Mouse (Mus musculus) brain, embryonic 14.5 days (tissue): ENCODE results near the gene Eif5a2. TPM values are rescaled to one million over a fixed set of nuclear protein-coding genes. Genes with fewer than 3 reads are reported as not detected.
"Not testable (repeated sequence)": the region's sequence is repeated elsewhere in the genome, so short reads cannot be mapped to it uniquely, and the experiment has no call there.

Source experiments
- DNase-seq: peaks from one replicate; pipeline ENCODE4 v3.0.0-alpha.2; 2011; ENCODE audit warnings: low read depth
- CTCF ChIP-seq: fragments of 200-500 bp; IDR thresholded peaks from 2 replicates; pipeline ENCODE4 v1.5.1; 2012; ENCODE audit warnings: inconsistent platforms, mild to moderate bottlenecking, moderate library complexity, borderline replicate concordance; ENCODE audit not compliant: insufficient read depth, insufficient read length; ENCODE audit errors: extremely low read depth
- POLR2A ChIP-seq: fragments of 200-500 bp; IDR thresholded peaks from 2 replicates; pipeline ENCODE4 v1.6.1; 2012; ENCODE audit warnings: mild to moderate bottlenecking, inconsistent platforms, borderline replicate concordance; ENCODE audit not compliant: poor library complexity, insufficient read depth, insufficient read length, severe bottlenecking; ENCODE audit errors: extremely low read depth
- polyA plus RNA-seq: library from polyadenylated mRNA; depleted of rRNA; stranded (reverse); fragments of >200 nt; gene quantifications from 2 replicates; pipeline ENCODE4 v1.2.3, GENCODE M21; 2012

Eif5a2 gene
- polyA plus RNA-seq, 1 experiment, result 9.0 TPM

DNA sequence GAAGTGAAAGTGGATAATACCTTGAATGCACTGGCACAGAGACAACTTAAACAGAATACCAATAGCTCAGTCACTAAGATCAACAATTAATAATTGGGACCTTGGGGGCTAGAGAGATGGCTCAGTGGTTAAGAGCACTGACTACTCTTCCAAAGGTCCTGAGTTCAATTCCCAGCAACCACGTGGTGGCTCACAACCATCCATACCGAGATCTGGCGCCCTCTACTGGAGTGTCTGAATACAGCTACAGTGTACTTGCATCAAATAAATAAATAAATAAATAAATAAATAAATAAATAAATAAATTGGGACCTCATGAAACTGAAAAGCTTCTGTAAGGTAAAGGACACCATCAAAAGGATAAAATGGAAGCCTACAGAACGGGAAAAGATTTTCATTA, 8.2 kb upstream of the Eif5a2 start:
- not testable (repeated sequence) for DNase-seq
- peak; percentile 6; the same call in 1 of the 2 replicates for TF ChIP-seq CTCF

GRCm38 (mm10) chr3:28775361-28775760, 5.7 kb upstream of the Eif5a2 start:
- no peak for DNase-seq
- TF ChIP-seq POLR2A, result no peak
- no peak for TF ChIP-seq CTCF

DNA sequence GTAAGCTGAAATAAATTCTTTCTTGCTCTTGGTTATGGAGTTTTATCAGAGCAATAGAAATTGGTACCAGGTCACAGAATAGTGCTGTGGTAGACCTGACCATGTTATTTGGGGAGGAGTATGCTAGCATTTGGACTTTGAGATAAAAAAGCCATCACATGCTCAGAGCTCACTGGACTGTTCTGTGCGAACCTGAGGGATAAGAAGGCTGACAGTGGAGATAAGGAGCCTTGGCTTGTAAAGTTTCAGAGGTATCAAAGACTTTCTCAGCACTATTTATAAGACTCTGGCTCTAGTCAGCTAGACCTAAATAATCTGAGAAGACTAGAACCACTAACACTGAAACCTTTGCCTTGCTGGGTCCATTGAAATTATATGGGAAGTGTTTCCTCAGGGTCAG, 5.1 kb upstream of the Eif5a2 start:
- no peak for TF ChIP-seq POLR2A
- TF ChIP-seq CTCF, result no peak
- DNase-seq, result no peak

- no peak for DNase-seq
- TF ChIP-seq POLR2A (no peak), CTCF (no peak)
Measured at GRCm38 (mm10) chr3:28776491-28776890, 4.6 kb upstream of the Eif5a2 start.

DNA sequence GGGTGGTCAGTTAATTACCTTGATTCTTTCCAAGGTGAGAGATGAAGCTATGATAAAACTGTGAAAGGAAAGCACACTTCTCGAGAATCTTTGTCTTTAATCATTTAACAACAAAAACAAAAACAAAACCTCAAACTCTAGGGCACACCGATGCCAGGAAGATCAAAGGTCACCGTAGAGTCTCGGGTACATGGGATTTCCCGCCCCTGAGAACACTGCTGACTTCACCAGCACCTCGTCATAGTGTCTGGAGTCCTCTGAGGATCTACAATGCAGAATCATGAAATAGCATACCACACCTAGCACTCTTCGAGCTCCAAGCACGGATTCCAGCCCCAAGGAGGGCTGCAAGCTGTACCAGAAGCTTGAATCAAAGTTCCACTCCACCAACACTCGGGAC, 565 bp upstream of the Eif5a2 start:
- TF ChIP-seq CTCF (no peak), POLR2A (no peak)
- no peak for DNase-seq

DNA sequence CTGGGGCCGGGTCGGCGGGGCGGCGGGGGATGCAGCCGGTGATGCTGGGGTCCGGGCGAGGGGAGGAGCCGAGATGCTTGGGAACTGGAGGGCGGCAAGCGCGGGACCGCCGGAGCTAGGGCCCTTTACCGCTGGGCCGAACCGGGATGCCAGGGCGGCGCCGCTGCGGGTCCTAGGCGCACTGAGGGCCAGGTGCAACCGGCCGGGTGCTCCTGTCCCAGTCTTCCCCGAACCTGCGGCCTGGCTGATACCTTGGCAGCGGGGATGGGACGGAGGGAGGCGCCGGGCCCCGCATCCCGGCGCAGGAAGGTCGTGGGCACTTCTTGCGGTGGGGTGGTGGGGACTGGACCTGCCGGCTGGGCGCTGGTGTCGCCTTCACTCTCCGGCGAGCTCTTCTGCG, 346 bp downstream of the Eif5a2 start:
- DNase-seq, result no peak
- TF ChIP-seq POLR2A, result no peak
- no peak for TF ChIP-seq CTCF

- TF ChIP-seq CTCF (no peak), POLR2A (no peak)
- no peak for DNase-seq
Measured at GRCm38 (mm10) chr3:28781848-28782247, 772 bp downstream of the Eif5a2 start.

GRCm38 (mm10) chr3:28784176-28784575, 3.1 kb downstream of the Eif5a2 start:
- TF ChIP-seq POLR2A (no peak), CTCF (no peak)
- peak; percentile 68 for DNase-seq

GRCm38 (mm10) chr3:28794835-28795234, 13.8 kb downstream of the Eif5a2 start:
- no peak for DNase-seq

GRCm38 (mm10) chr3:28805301-28806097, 24.4 kb downstream of the Eif5a2 start, which contains the start of gene Rpl22l1:
Rpl22l1 (plus strand) TSS chr3:28805436.
- peak; percentile 99 for DNase-seq
- TF ChIP-seq CTCF (0 out of 2 replicates have a peak, but pooled peaks have one; percentile 0), POLR2A (peak; percentile 79; the same call in 1 of the 2 replicates)

More at GRCm38 (mm10) chr3:28794835-28795234, 13.8 kb downstream of the Eif5a2 start:
- no peak for TF ChIP-seq CTCF
- no peak for TF ChIP-seq POLR2A

DNA sequence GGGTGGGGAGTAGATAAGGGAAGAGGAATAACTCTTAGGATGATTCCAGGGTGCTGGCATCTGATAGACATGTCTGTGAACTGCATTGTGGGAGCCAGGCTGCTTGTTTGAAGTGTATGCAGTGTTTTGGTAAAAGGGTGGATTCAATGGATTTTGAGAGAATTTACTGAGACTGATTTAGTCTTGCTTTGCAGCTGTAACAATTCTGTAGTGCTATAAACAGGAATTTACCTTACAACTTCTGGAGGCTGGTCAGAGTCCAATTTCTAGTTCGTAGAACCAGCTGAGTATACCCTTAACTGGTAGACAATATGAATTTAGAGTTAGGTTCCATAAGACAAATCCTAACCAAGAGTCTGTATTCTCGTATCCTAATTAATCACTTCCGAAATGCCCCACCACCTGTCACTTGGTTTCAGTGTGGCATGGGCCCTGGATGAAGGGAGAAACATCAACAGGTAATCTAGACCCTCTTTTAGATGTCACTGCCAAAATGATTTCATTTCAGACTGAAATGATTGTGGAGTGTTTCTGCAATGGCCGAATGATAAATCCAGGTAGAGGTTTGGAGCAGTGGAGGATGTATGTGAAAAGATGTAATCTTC, 27.1 kb downstream of the Eif5a2 start:
- TF ChIP-seq POLR2A (no peak), CTCF (no peak)
- no peak for DNase-seq

- no peak for TF ChIP-seq CTCF
- TF ChIP-seq POLR2A, result no peak
- no peak for DNase-seq
Measured at GRCm38 (mm10) chr3:28811441-28811840, 30.4 kb downstream of the Eif5a2 start.
